Mouse (Mus musculus) CH12.LX (cell line): ENCODE measurements around the gene Mcl1.

ENCODE experiments used
- EP300 ChIP-seq: IDR thresholded peaks from 2 replicates; pipeline ENCODE4 v1.6.1; 2011; ENCODE audit warnings: low read length, improper control_type of control experiment
- MXI1 ChIP-seq: IDR thresholded peaks from 2 replicates; pipeline ENCODE4 v1.6.1; 2011; ENCODE audit warnings: mild to moderate bottlenecking, low read depth, low read length, improper control_type of control experiment
- NELFE ChIP-seq: IDR thresholded peaks from 2 replicates; pipeline ENCODE4 v1.6.1; 2011; ENCODE audit warnings: low read depth, low read length, improper control_type of control experiment
- POLR2AphosphoS2 ChIP-seq: IDR thresholded peaks from 2 replicates; pipeline ENCODE4 v1.6.1; 2011; ENCODE audit warnings: low read depth, low read length, improper control_type of control experiment

DNA sequence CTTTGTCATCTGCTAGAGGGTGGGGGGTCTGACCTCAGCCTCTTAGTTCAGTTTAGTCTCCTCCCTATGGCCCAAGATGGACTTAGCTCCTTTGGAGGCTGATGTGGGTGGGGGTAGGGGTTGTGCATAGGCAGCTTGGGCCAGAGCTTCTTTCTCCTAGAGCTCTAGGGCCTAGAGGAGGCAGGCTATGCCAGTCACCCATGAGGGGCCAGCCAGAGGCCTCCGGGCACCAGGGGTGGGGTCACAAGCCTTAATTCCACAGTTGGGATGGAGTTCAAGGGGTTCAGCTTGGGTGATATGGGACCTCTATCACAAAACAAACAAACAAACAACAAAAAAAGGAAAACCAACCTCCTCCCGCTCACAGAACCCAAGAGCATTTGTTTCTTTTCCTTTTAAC is 27.1 kb downstream of the Mcl1 start:
- TF ChIP-seq EP300 (no peak), MXI1 (no peak), NELFE (no peak), POLR2AphosphoS2 (no peak)
